Mouse (Mus musculus): Measurements from ENCODE around the gene Ces1g. TPM values are rescaled to one million over a fixed set of nuclear protein-coding genes. Genes with fewer than 3 reads are reported as not detected.

Ces1g gene
- total RNA-seq (2014; fragmentation: Nextera tagmentation) (not detected in 2 replicates), total RNA-seq (2017) (not detected in 2 replicates)

GRCm38 (mm10) chr8:93337207-93337606 is at the start of gene Ces1g:
TSS of gene Ces1g (minus strand) at chr8:93337308.
- no peak for ATAC-seq (replicated peaks; ENCODE audit: low FRiP score, low TSS enrichment, poor library complexity, severe bottlenecking)

DNA sequence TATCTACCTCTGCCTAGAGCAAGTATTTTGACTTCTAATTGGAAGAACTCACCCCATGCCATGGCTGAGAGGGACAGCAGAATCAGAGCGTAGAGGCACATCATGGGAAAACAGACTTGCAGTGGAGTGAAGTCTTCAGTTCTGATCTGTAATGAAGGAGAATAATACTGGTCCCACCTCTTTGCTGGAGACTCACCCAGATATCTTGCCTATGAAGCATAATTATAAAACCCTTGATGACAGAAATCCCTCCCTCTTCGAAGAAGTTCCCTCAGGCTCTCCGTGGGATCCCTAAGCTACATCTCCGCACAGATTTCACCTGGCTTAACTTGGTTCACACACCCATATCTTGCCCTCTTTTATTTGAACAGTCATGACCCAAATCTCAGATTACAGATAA is 42.5 kb upstream of the Ces1g start, which contains the start of gene Ces1h:
Gene Ces1h (minus strand): TSS at position 101 of the 400 bp plus-strand sequence.
- no peak for ATAC-seq (replicated peaks; ENCODE audit: low FRiP score, low TSS enrichment, poor library complexity, severe bottlenecking)

DNA sequence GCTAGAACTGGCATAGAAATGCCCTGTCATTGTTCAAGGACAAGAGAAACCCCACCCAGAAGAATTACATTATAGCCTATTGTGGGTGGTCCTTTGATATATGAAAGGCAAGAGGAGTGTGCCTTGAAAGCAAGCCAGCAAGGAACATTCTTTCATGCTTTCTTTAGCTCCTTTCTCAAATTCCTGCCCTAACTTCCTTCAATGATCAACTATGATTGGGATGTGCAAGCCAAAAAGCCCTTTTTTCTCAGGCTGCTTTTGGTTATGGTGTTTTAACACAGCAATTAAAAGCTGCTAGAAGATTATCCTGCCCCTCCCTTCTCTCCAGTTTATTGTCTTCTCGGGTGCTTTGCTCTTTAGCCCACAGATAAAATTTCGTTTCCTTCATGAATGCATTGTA is 32.4 kb upstream of the Ces1g start:
- no peak for ATAC-seq (replicated peaks; ENCODE audit: low FRiP score, low TSS enrichment, poor library complexity, severe bottlenecking)

GRCm38 (mm10) chr8:93360113-93360512 is 23.0 kb upstream of the Ces1g start:
- ATAC-seq (replicated peaks; ENCODE audit: low FRiP score, low TSS enrichment, poor library complexity, severe bottlenecking) = no peak

DNA sequence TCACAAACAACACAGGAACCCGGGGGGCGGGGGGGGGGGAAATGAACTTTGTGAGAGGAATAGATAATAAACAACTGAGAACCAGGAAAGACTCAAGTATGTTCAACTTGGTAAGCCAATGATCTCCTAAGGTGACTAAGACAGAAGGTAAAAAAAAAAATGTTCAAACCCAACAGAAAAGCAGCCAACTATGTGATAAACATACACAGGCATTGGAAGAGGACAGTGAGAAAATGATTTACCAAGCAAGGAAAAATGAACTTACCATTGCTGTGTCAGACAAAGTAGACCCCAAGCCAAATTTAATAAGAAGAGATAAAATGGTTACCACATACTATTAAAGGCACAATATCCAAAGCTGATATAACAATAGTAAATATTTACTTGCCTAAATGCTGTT is 2.4 kb upstream of the Ces1g start:
- no peak for ATAC-seq (replicated peaks; ENCODE audit: low FRiP score, low TSS enrichment, poor library complexity, severe bottlenecking)

- no peak for ATAC-seq (replicated peaks; ENCODE audit: low FRiP score, low TSS enrichment, poor library complexity, severe bottlenecking)
These were observed 4.4 kb downstream of the Ces1g start for GRCm38 (mm10) chr8:93332703-93333102.

GRCm38 (mm10) chr8:93331151-93331550 is 6.0 kb downstream of the Ces1g start:
- no peak for ATAC-seq (replicated peaks; ENCODE audit: low FRiP score, low TSS enrichment, poor library complexity, severe bottlenecking)

DNA sequence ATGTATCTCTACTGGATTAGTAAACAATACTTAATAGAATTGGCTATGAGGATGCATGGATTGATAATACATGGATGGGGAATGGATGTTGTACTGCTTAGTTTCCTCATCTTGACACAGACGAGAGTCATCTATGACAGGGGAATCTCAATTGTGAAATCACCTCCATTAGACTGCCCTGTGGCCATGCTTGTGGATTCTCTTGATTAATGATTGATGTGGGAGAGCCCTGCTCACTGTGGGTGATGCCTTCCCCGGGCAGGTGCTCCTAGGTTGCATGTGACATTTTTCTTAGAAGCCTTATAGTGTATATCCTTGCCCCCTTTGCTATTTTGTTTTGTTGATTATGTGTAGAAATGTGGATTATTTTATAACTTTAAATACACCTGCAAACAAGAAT is 12.0 kb downstream of the Ces1g start:
- ATAC-seq (replicated peaks; ENCODE audit: low FRiP score, low TSS enrichment, poor library complexity, severe bottlenecking) = no peak

DNA sequence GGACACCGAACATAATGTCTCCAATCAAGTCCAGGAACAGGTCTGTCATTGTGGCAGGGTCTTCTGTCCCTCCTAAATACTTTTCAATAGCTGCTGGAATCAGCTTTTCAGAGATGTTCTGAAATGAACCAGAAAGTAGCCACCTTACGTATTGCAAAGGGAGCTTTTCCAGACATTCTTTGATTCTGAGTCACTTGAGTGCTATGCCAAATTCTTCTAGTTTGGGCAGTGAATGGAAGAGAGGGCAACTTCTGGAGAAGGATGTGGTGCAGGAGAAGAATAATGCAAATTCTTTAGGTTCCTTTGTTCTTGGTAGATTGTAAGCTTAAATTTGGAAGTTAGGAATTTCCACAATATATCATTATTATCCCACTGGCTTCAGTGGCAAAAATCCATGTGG is 20.1 kb downstream of the Ces1g start:
- ATAC-seq (replicated peaks; ENCODE audit: low FRiP score, low TSS enrichment, poor library complexity, severe bottlenecking) = no peak

DNA sequence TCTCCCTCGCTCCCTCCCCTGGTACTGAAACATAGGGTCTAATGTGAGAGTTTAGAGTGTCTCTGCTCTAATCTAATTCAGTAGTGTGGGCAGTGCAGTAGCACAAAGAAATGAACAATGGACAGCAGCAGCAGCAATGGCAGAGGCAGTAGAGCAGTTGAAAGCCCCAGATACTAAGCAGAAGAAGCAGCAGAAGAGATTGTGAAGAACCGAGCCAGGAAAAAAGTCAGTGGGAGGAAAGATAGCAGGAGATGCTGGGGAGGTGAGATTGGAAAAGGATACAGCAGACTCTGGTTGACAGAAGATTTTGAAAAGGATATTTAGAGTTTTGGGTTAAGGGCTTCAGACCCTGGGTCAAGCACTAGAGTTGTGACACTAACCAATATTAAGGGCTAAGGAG is 21.6 kb downstream of the Ces1g start:
- no peak for ATAC-seq (replicated peaks; ENCODE audit: low FRiP score, low TSS enrichment, poor library complexity, severe bottlenecking)

DNA sequence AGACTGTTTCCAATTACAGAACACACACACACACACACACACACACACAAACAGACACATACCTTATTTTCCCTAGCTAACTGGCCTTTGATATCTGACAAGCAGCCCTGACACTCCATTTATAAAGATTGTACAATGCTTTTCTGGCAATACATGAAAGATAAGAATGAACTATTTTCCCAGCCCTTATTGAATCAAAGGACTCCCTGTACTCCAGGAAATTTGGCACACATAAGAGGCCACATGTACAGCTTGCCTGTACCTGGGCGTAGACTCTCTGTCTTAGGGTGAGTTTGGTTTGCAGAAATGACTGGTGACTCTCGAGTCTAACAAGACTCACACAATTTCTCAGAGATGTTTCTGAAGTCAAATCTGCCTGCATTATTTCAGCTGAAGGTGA is 53.2 kb downstream of the Ces1g start:
- no peak for ATAC-seq (replicated peaks; ENCODE audit: low FRiP score, low TSS enrichment, poor library complexity, severe bottlenecking)

DNA sequence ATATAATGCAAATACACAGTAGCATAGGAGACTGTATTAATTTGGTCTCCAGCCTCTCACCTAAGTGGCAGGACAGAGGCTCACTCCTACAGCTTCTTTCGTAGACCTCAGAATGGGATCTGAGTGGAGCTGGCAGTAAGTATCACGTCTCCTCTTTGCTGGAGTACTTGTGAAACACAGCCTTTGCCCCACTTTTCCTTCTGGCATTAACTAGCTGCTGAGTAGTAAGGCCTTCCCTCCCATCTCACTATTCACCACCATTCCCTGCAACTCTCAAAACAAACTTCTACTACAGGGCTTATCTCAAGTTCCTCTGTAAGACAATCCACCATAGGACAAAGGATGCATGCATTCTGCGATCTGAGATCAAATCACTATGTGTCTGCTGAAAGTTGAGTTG is 54.8 kb downstream of the Ces1g start:
- ATAC-seq (replicated peaks; ENCODE audit: low FRiP score, low TSS enrichment, poor library complexity, severe bottlenecking) = no peak

DNA sequence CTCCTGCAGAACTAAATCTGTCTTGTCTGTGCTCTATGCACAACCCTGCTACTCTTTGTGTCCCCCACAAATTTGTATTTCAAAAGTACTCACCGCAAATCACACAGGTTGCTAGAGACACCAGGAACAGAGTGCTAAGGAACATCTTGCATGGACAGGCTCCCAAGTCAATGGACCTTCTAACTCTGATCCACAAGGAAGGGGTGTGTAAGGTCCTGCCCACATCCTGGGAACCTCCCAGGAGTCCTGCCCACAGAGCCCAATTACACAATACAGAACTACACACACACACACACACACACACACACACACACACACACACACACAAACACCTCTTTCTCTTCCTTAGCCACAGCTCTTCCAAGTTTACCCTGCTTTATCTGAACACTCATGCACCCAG is 57.6 kb downstream of the Ces1g start, which contains the start of gene Ces1f:
Gene Ces1f (minus strand): TSS at position 192 of the 400 bp plus-strand sequence.
- ATAC-seq (replicated peaks; ENCODE audit: low FRiP score, low TSS enrichment, poor library complexity, severe bottlenecking) = no peak

DNA sequence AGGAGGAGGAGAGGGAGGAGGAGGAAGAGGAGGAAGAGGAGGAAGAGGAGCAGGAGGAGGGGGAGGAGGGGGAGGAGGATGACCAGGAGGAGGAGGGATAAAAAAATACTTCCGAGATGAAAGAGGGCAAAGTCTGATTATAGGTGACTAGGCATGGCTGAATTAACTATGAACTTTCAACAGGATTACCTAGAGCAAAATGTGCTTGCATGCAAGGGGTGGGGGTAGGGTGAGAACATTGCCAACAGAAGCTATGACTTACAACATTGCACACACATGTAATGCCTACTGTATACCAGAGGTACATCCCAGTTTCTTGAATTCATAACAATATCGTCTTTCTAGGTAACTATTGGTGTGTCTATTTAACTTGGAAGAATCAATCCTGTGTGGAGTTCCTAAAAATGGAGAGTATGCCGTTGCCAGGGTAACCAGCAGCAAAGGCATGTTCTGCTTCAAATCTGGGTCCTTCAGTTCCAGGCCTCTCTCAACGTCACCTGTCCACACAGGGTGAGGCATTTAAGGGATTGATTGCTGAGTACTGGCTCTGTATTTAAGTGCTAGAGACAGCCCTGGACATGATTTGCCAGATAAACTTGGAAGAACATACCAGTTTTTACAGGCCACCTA is 58.8 kb downstream of the Ces1g start:
- no peak for ATAC-seq (replicated peaks; ENCODE audit: low FRiP score, low TSS enrichment, poor library complexity, severe bottlenecking)

DNA sequence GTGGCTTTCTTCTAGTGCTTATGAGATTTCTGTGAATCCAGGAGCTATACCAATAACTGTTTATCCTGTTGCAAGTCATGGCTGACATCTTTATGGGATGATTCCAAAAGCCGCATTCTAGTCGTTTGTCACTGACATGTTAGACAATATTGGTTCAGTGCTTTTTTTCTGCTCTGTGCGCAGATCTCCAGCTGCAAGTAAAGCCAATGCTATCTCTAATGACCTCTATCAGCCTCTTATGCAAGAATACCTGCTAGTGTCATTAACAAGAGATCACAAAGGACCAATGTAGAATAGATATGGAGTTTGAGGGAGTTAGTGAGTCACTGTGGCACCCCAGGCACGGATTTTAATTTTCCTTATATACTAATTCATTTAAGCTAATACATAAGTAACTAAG is 62.5 kb downstream of the Ces1g start:
- ATAC-seq (replicated peaks; ENCODE audit: low FRiP score, low TSS enrichment, poor library complexity, severe bottlenecking) = no peak

GRCm38 (mm10) chr8:93273321-93273720 is 63.8 kb downstream of the Ces1g start:
- ATAC-seq (replicated peaks; ENCODE audit: low FRiP score, low TSS enrichment, poor library complexity, severe bottlenecking) = no peak

- ATAC-seq (replicated peaks; ENCODE audit: low FRiP score, low TSS enrichment, poor library complexity, severe bottlenecking) = no peak
These were observed 64.4 kb downstream of the Ces1g start for GRCm38 (mm10) chr8:93272686-93273085.

GRCm38 (mm10) chr8:93261436-93261835 is 75.7 kb downstream of the Ces1g start:
- ATAC-seq (replicated peaks; ENCODE audit: low FRiP score, low TSS enrichment, poor library complexity, severe bottlenecking) = no peak

DNA sequence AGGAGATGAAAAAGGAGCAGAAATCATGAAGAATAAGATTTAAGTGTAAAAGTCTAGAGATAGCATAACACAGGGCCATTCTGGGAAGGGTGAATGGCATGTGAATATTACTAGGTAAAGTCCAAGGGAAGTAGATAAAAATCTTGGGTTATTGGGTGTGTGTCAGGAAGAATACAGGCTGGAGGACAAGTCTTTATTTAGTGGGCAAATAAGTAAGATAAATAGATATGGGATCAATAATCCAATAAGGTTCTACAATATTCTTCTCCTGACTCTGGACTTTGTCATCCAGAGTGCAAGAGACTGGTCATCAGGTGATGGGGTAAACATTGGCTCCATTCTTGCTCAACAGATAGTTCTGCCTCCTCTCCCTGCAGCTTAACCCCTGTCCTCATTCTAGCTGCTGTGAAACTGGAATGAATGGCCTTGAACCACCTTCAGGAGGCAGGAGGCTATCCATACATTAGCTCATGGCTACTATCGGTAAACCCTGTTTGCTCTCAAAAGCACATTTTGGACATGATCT is 84.6 kb downstream of the Ces1g start:
- ATAC-seq (replicated peaks; ENCODE audit: low FRiP score, low TSS enrichment, poor library complexity, severe bottlenecking) = no peak

Measured in megakaryocyte-erythroid progenitor cell, adult 5-6 weeks (primary cell).